Mouse (Mus musculus): ENCODE measurements around the gene Limk2.

GRCm38 (mm10) chr11:3310789-3311585, 98.0 kb downstream of the Limk2 start:
- no peak for TF ChIP-seq CTCF (IDR thresholded peaks at IDR 0.05; ENCODE audit: control insufficient read depth, insufficient read depth, insufficient read length)
- no peak for TF ChIP-seq USF1 (IDR thresholded peaks at IDR 0.05; ENCODE audit: low read depth)
- TF ChIP-seq MYOD1 (IDR thresholded peaks at IDR 0.05; ENCODE audit: control insufficient read depth, insufficient read length, low read depth) = no peak
- TF ChIP-seq FOSL1 (IDR thresholded peaks at IDR 0.05; ENCODE audit: insufficient read depth, low read length, poor library complexity, severe bottlenecking) = no peak
